Mouse (Mus musculus) kidney, adult 2 months (tissue): ENCODE measurements around the gene Gm3238. TPM values are rescaled to one million over a fixed set of nuclear protein-coding genes. Genes with fewer than 3 reads are reported as not detected.
A peak's percentile ranks its signal among the peaks of the same experiment; 100 is the strongest.
"Not testable (repeated sequence)": the region's sequence is repeated elsewhere in the genome, so short reads cannot be mapped to it uniquely, and the experiment has no call there.

Experiments used
- DNase-seq: peaks from one replicate; pipeline ENCODE4 v3.0.0; 2021
- H3K27ac ChIP-seq: fragments of 200-500 bp; 2 replicates; pipeline ENCODE4 v1.5.1; 2012; ENCODE audit warnings: low read depth, low read length, control low read depth, inconsistent platforms; ENCODE audit not compliant: insufficient read depth
- H3K27me3 ChIP-seq: fragments of 200-500 bp; replicated peaks from 2 replicates; pipeline ENCODE4 v1.6.1; 2012; ENCODE audit warnings: mild to moderate bottlenecking, moderate library complexity, low read length, inconsistent platforms; ENCODE audit not compliant: control insufficient read depth, insufficient read depth
- H3K36me3 ChIP-seq: fragments of 200-500 bp; 2 replicates; pipeline ENCODE4 v1.6.1; 2012; ENCODE audit warnings: mild to moderate bottlenecking, moderate library complexity, low read length, inconsistent platforms; ENCODE audit not compliant: control insufficient read depth, insufficient read depth
- H3K4me1 ChIP-seq: fragments of 200-500 bp; 2 replicates; pipeline ENCODE4 v1.6.1; 2011; ENCODE audit warnings: low read length; ENCODE audit not compliant: control insufficient read depth, insufficient read depth
- H3K4me3 ChIP-seq: fragments of 200-500 bp; 2 replicates; pipeline ENCODE4 v1.5.1; 2011; ENCODE audit warnings: mild to moderate bottlenecking, low read depth, low read length, control low read depth; ENCODE audit not compliant: insufficient read depth
- CTCF ChIP-seq: fragments of 200-500 bp; conservative IDR thresholded peaks from 2 replicates; pipeline ENCODE4 v1.5.1; 2011; ENCODE audit warnings: low read depth, mild to moderate bottlenecking, control low read depth, low read length, moderate library complexity, mixed read lengths; ENCODE audit not compliant: insufficient read depth, insufficient read length
- POLR2A ChIP-seq: fragments of 200-500 bp; IDR thresholded peaks from one replicate; pipeline ENCODE4 v1.6.1; 2011; ENCODE audit warnings: low read depth, low read length, control low read depth
- WGBS: fragments of 180-500 bp; shearing (Covaris S2); methylation state at CpG from one replicate; pipeline ENCODE4 v1.1.7; 2018; 5-methylcytosine and 5-hydroxymethylcytosine counted together
- polyA plus RNA-seq: library from polyadenylated mRNA; depleted of rRNA; stranded (reverse); fragments of >200 nt; gene quantifications from 2 replicates; pipeline ENCODE4 v1.2.3, GENCODE M21; 2012; rRNA removed

Gm3238 gene
- polyA plus RNA-seq = not detected in 2 replicates

DNA sequence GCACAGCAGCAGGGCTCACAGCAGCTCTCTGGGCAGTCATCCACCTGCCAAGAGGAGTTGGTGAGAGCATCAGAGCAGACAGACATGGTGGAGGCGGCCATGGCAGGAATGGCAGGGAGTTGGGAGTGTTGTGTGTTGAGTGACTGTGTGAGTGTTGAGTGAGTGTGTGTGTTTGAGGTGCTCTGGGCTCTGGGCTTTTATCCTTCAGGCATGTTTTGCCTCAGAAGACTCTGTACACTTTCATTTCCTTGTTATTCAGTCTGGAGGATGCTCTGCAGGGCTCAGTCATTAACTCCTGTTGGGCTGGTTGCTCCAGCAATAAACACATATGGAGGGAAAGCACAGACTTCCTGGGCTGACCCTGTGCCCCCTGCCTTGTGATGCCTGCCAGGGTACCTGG lies at the start of gene Gm3238:
Gm3238 (minus strand) TSS at position 101 of the 400 bp plus-strand sequence.
- H3K4me1 ChIP-seq, H3K27ac ChIP-seq, H3K36me3 ChIP-seq, DNase-seq, H3K27me3 ChIP-seq, H3K4me3 ChIP-seq: not testable (repeated sequence)
- WGBS = 50% methylated on average over 1 of the region's 1 CpGs

DNA sequence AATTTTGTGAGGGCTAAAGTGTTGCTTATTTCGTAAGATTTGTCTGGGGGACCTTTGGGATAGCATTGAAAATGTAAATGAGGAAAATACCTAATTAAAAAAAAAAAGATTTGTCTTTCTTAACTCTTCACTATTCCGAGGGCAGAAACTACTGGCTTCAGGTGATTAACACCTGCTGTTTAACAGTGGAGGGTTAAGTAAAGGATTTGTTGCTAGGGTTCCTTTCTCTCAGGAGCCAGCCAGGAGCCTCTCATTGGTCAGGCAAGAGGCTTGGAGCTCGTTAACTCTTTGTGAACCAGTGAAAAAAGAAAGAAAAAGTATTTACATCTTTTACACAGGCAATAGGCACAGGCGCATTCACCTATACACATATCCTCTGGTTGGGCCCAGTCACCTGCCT lies 48.1 kb upstream of the Gm3238 start:
- Histone ChIP-seq H3K27me3 (no peaks in the 10 kb centered on the region), H3K4me3 (no peak overlapping the region), H3K4me1 (no peaks in the 10 kb centered on the region), H3K36me3 (no peaks in the 10 kb centered on the region), H3K27ac (no peak overlapping the region)
- TF ChIP-seq CTCF (no peak), POLR2A (no peak)
- 50% methylated on average over 4 of the region's 4 CpGs for WGBS
- DNase-seq = no peak

DNA sequence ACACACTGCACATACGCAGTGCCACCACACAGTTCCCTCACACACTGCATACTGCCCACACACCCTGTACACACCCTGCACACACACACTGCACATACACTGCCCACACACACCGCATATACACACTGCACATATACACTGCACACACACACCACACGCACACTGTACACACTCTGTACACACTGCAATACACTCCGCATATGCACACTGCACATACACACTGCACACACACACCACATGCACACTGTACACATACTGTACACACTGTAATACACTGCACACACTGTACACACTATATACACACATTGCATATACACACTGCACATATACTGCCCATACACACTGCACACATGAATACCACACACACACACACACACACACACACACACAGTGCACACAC lies 47.4 kb upstream of the Gm3238 start:
- DNase-seq = no peak
- Histone ChIP-seq H3K36me3 (no peaks in the 10 kb centered on the region), H3K4me3 (no peak overlapping the region), H3K27ac (no peak overlapping the region), H3K4me1 (no peaks in the 10 kb centered on the region), H3K27me3 (no peaks in the 10 kb centered on the region)
- TF ChIP-seq POLR2A (no peak), CTCF (no peak)
- 94% methylated on average over 4 of the region's 4 CpGs for WGBS

DNA sequence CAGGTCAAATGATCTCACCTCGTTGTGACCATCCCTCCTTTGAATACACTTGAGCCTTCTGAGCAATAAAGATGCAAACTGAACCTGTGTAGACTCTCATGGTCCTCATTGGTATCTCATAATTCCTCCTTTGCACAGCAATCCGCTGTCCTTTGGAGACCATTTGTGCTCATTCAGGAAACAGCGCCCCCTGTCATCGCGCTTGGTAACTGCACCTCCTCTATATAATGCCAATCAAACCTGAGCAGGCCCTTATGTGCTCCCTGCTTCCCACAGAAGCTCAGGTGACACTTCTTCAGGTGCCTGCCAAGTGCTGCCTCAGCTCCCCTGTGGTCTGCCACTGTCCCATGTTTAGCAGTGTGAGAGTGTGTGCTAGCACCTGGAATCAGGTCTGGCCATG lies 44.4 kb upstream of the Gm3238 start:
- Histone ChIP-seq H3K4me1 (no peaks in the 10 kb centered on the region), H3K27me3 (no peaks in the 10 kb centered on the region), H3K27ac (no peak overlapping the region), H3K36me3 (no peaks in the 10 kb centered on the region), H3K4me3 (no peak overlapping the region)
- WGBS = 32% methylated on average over 5 of the region's 5 CpGs
- DNase-seq = peak; percentile 9
- peak; percentile 68 for TF ChIP-seq CTCF
- no peak for TF ChIP-seq POLR2A

DNA sequence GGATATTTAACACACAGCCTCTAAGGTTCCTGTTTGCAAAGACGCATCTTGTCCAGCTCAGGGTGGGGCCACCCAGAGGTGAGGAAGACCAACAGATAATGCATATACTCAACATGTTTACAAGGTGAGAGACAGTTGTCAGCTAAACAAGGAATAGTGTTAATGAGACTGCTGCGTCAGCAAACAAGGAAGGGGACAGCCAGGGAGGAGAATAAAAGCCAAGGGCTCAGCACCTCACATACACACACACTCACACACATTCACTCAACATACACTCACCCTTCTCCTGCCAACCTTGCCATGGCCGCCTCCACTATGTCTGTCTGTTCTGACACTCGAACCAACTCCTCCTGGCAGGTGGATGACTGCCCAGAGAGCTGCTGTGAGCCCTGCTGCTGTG lies 43.3 kb upstream of the Gm3238 start, which contains the start of gene Gm2696:
Gm2696 (plus strand) TSS at position 301 of the 400 bp plus-strand sequence.
- TF ChIP-seq POLR2A = no peak
- TF ChIP-seq CTCF = no peak
- 63% methylated on average over 4 of the region's 4 CpGs for WGBS

DNA sequence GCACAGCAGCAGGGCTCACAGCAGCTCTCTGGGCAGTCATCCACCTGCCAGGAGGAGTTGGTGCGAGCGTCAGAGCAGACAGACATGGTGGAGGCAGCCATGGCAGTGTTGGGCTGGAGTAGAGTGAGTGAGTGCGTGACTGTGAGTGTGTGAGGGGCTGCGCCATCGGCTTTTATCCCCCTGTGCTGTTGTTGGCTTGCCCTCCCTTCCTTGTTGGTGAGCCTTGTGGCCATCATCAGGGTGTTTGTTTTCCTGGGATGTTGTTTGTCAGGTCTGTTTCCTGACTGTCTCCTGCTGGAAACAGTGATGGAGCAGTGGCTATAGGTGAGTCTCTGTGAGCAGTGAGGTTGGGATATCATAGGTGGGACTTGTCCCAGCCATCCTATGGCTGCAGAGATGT lies 40.6 kb upstream of the Gm3238 start, which contains the start of gene Gm9507:
Gm9507 (minus strand) TSS at position 101 of the 400 bp plus-strand sequence.
- no peak for DNase-seq
- Histone ChIP-seq H3K4me1 (no peaks in the 10 kb centered on the region), H3K27ac (no peak within 1 kb of the TSS), H3K36me3 (no peaks in the 10 kb centered on the region), H3K4me3 (no peak within 1 kb of the TSS), H3K27me3 (no peaks in the 10 kb centered on the region)
- 70% methylated on average over 5 of the region's 5 CpGs for WGBS
- TF ChIP-seq POLR2A = no peak
- no peak for TF ChIP-seq CTCF

More for the DNA sequence above, 43.3 kb upstream of the Gm3238 start, which contains the start of gene Gm2696:
- DNase-seq = no peak
- H3K4me3 ChIP-seq = no peak within 1 kb of the TSS
- no peak within 1 kb of the TSS for H3K27ac ChIP-seq
- no peaks in the 10 kb centered on the region for H3K27me3 ChIP-seq
- no peaks in the 10 kb centered on the region for H3K36me3 ChIP-seq
- H3K4me1 ChIP-seq = no peaks in the 10 kb centered on the region

DNA sequence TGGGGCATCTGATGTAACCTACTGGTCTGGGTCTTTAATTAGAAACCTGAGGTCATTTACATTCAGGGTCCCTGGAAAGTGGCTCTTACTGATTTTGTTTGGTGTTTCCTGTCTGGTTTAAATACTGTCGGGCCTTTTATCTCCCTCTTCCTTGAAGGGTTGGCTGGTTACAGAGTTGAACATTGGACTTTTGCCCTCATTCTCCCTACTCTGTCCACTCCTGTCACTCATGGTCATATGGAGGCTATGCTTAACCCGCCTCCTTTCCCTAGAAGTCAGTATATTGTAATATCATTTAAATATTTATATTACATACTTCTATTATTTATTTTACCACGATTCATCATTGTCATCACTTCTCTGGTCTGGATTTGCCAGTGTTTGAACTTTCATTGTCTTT lies 33.0 kb upstream of the Gm3238 start:
- TF ChIP-seq CTCF = no peak
- no peak for TF ChIP-seq POLR2A
- 59% methylated on average over 3 of the region's 3 CpGs for WGBS
- no peaks in the 10 kb centered on the region for H3K36me3 ChIP-seq
- no peak overlapping the region for H3K4me3 ChIP-seq
- DNase-seq = peak; percentile 4
- no peak overlapping the region for H3K27ac ChIP-seq
- H3K27me3 ChIP-seq = no peaks in the 10 kb centered on the region
- no peaks in the 10 kb centered on the region for H3K4me1 ChIP-seq
